Mouse (Mus musculus) cerebellum, adult 2 months (tissue): Measurements from ENCODE around the gene Osbpl5. TPM values are rescaled to one million over a fixed set of nuclear protein-coding genes. Genes with fewer than 3 reads are reported as not detected.

Experiments used
- DNase-seq, 2 experiments: peaks; one replicate each; pipeline ENCODE4 v3.0.0; 2021
- H3K27ac ChIP-seq: fragments of 200-500 bp; 2 replicates; pipeline ENCODE4 v1.5.1; 2012; ENCODE audit warnings: low read length, control low read depth, inconsistent platforms; ENCODE audit not compliant: insufficient read depth
- H3K27me3 ChIP-seq: fragments of 200-500 bp; 2 replicates; pipeline ENCODE4 v1.6.1; 2012; ENCODE audit warnings: inconsistent platforms, mild to moderate bottlenecking, low read length, moderate library complexity; ENCODE audit not compliant: control insufficient read depth, insufficient read depth
- H3K4me1 ChIP-seq: fragments of 200-500 bp; 2 replicates; pipeline ENCODE4 v1.6.1; 2011; ENCODE audit warnings: low read length; ENCODE audit not compliant: control insufficient read depth, insufficient read depth
- H3K4me3 ChIP-seq: fragments of 200-500 bp; replicated peaks from 2 replicates; pipeline ENCODE3; 2011; ENCODE audit warnings: mild to moderate bottlenecking, low read depth, low read length, control low read depth; ENCODE audit not compliant: insufficient read depth
- CTCF ChIP-seq: fragments of 200-500 bp; IDR thresholded peaks from 2 replicates; pipeline ENCODE4 v1.5.1; 2011; ENCODE audit warnings: low read depth, mild to moderate bottlenecking, control low read depth, low read length, moderate library complexity, borderline replicate concordance; ENCODE audit not compliant: insufficient read depth
- POLR2A ChIP-seq: fragments of 200-500 bp; IDR thresholded peaks from 2 replicates; pipeline ENCODE4 v1.6.1; 2011; ENCODE audit warnings: low read length, control low read depth, borderline replicate concordance; ENCODE audit not compliant: insufficient read depth
- WGBS: fragments of 180-500 bp; shearing (Covaris S2); methylation state at CpG from one replicate; pipeline ENCODE4 v1.1.7; 2018; 5-methylcytosine and 5-hydroxymethylcytosine counted together
- polyA plus RNA-seq: library from polyadenylated mRNA; depleted of rRNA; stranded (reverse); fragments of >200 nt; gene quantifications from 2 replicates; pipeline ENCODE4 v1.2.3, GENCODE M21; 2012; rRNA removed

The Osbpl5 gene
- polyA plus RNA-seq: 32.4 and 35.6 TPM in 2 replicates

DNA sequence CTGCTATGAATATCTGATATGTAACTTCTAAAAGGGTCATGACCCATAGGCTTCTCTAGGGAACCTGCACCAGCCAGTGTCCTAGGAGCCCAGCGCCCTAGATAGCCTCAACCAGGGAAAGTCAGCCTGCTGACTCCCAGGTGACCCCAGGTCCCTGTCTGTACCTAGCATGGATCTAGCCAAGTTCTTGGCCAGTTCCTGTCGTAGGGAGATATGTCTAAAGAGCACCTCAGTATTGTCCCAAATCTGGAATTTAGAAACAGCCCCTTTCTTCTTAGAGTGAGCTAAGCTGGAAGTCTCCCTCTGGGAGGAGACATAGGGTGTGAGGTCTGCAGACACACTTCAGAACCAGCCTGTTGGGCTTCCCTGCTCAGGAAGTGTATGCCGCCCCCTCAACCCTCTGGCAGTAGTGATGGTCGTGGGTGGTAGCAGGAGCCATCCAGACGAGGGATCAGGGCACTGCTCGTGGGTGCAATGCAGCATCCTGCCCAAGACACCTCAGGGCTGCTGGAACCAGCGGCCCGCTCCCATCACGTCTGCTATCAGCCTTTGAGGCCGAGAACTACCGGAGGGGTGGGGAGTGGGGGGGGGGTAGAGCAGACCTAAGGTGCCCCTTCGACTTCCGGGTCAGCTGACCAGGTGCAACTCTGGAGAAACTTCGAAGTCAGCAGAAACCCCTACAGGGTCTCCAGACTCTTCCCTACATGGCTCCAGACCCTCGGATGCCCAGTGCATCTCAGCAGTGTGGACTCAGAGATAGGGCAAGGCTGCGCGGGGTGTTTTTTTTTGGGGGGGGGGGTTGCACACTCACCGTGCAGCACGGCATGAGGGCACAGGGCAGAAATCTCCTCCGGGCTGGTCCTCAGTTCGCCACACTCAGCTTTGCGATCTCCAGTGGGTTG, at the start of gene Osbpl5:
TSS of gene Osbpl5 (minus strand) at position 861 of the 902 bp plus-strand sequence.
- Histone ChIP-seq H3K27ac (no peak within 1 kb of the TSS), H3K27me3 (no peaks in the 10 kb centered on the region; the same call in 1 of the 2 replicates), H3K4me3 (peak within 1 kb of the TSS; percentile 5), H3K4me1 (peaks cover 20% of the 10 kb centered on the region)
- TF ChIP-seq POLR2A: no peak
- no peak for TF ChIP-seq CTCF
- no peak for DNase-seq
- 26% methylated on average over 22 of the region's 22 CpGs for WGBS

DNA sequence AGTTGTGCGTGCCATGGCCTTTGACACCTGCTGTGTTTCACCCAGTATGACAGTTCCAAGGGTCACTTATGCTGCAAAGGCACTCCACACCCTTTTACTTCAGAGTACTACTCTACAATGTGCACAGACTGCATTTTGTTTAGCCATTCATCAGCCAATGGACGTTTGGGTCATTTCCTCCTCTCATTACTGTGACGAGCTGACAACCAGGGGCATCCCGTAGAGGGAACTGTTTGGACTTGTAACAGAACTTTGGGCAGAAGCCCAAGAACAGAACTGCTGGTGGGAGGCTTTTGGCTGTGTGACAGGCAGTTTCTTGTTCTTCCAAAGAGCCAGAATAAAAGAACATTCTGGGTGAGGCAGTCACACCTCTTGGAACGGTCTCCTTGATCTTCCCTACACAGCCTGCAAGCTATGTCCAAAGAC, 48.4 kb upstream of the Osbpl5 start:
- DNase-seq: peak in 1 of 2 experiments; percentile 18
- 0 out of 2 replicates have a peak, but pooled peaks cover 2% of the 10 kb centered on the region for H3K4me1 ChIP-seq
- WGBS: 37% methylated on average over 5 of the region's 5 CpGs
- no peak overlapping the region for H3K4me3 ChIP-seq
- no peak overlapping the region for H3K27ac ChIP-seq
- TF ChIP-seq POLR2A (no peak), CTCF (no peak)
- H3K27me3 ChIP-seq: no peaks in the 10 kb centered on the region; the same call in 1 of the 2 replicates

DNA sequence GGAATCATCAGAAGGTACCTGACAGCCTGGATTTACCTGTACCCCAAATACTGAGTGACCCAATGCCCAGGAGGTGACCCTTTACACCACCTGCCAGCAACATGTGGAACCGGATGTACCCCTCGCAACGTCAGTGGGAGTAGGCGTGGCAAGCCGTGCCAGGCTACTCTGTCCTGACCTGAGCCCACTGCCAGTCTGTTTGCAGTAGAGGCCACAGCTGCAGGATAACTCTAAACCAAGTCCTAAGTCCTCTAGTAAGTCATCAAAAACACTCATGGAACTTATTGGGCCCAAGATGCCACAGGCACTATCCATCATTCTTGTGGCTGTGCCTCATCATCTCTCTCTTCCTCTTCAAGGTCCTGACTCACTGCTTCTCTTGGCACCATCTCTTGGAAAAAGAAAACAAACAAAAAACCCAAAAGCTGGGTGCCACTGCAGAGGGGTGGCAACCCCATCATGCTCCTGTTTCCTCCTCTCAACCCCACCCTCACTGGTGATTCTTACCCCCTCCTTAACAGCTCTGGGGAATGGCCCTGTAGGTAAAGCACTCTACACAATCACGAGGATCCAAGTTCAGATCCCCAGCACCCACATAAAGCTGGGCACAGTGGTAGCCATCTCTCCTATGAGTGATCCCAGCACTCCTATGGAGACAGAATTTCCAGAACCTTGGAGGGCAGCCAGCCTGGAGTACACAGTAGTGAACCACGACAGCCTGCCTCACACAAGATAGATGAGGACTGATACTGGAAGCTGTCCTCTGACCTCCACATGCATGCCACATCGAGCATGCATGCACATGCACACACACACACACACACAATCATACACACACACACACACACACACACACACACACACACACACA, 44.6 kb upstream of the Osbpl5 start:
- DNase-seq: no peak
- WGBS: 84% methylated on average over 8 of the region's 8 CpGs
- Histone ChIP-seq H3K27me3 (no peaks in the 10 kb centered on the region; the same call in 1 of the 2 replicates), H3K4me3 (no peak overlapping the region), H3K27ac (no peak overlapping the region), H3K4me1 (0 out of 2 replicates have a peak, but pooled peaks cover 2% of the 10 kb centered on the region)
- TF ChIP-seq CTCF (no peak), POLR2A (no peak)

DNA sequence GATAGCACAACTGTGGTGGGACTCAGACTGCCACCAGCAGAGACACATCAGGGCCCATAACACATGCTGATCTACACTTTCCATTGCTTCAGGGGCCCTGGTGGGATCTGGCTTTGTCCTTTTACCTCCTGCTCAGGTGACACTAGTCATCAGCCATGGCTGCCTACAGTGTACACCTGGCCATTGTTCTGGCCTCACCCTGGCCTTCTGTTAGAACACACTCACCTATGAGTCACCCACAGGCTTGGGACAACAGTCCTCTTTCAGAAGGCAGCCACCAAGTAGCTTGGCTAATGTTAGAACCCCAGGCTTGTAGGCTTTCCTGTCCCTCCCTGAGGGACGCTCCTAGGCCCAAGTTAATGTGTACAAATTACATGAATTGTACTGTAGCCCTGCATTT, 44.0 kb upstream of the Osbpl5 start:
- no peaks in the 10 kb centered on the region; the same call in 1 of the 2 replicates for H3K27me3 ChIP-seq
- WGBS: 91% methylated on average over 1 of the region's 1 CpGs
- TF ChIP-seq POLR2A: no peak
- 0 out of 2 replicates have a peak, but pooled peaks cover 2% of the 10 kb centered on the region for H3K4me1 ChIP-seq
- no peak overlapping the region for H3K27ac ChIP-seq
- DNase-seq: no peak
- H3K4me3 ChIP-seq: no peak overlapping the region

DNA sequence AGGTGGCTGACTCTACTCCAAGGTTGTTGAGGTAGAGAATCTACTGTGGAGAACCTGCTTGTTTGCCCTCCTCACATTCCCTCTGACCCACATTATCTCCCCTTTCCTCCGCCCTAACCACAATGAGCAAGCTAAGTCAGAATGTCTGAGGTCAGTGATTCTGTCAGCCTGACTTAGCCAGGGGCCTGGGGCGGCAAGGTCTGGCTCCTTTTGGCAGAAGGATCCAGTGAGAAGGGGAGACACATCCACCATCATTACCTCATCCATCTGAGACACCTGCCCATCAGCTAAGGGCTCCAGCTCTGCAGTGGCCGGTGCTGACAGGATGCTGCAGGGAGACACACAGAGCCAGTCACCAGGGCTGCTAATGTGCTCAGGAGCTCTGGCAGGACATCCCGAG, 42.0 kb upstream of the Osbpl5 start:
- no peaks in the 10 kb centered on the region; the same call in 1 of the 2 replicates for H3K27me3 ChIP-seq
- 77% methylated on average over 4 of the region's 4 CpGs for whole genome bisulfite sequencing
- DNase-seq: no peak
- 0 out of 2 replicates have a peak, but pooled peaks cover 2% of the 10 kb centered on the region for H3K4me1 ChIP-seq
- H3K4me3 ChIP-seq: no peak overlapping the region
- H3K27ac ChIP-seq: no peak overlapping the region
- no peak for TF ChIP-seq CTCF
- no peak for TF ChIP-seq POLR2A

DNA sequence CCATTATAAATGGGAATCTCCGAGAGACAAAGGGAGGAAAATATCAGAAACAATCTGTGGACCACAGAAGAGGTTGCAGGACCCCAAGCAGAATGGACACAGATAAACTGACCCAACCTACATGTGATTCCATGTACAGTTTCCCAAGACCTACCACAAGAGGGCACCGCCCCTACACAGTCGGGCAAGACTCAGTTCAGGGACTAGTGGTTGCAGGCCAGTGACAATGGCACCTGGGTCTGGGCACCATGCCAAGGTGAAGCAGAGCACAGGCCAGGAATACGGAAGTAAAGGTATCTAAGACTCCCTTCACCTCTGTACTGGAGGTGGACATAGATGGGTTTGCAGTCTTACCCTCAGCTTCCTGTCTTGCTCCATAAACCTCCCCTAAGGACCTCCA, 36.3 kb upstream of the Osbpl5 start:
- TF ChIP-seq POLR2A: no peak
- TF ChIP-seq CTCF: peak; percentile 55
- WGBS: 57% methylated on average over 4 of the region's 4 CpGs
- Histone ChIP-seq H3K4me3 (no peak overlapping the region), H3K27ac (no peak overlapping the region), H3K4me1 (no peaks in the 10 kb centered on the region), H3K27me3 (no peaks in the 10 kb centered on the region; the same call in 1 of the 2 replicates)
- peak; percentile 21 to 32 for DNase-seq

DNA sequence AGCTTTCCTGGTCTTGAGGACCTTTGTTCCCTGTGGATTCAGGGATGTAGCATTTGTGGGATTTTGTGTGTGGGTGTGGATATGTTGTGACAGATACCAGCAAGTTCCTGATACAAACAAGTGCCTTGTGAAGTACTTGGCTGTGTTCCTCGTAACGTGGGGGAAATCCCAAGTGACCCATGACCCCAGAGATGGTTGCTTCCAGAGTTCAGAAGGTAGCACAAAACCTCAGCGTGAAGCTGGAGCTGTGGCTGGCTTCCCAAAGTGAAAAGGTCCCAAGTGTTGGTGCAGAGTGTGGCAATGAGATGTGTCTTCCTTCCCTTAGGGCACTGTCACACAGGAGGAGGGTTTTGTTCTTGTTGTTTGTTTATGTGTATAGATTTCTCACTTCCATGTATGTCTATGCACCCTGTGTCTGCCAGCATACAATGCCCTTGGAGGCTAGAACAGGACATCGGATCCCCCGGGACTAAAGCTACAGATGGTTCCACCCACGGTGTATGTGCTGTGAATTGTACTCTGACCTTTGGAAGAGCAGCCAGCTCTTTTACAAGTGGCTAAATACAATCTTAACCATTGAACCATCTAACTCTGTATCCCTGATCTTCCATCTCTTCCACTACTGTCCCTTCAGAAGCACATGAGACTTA, 35.7 kb upstream of the Osbpl5 start:
- TF ChIP-seq POLR2A (no peak), CTCF (no peak)
- Histone ChIP-seq H3K4me1 (no peaks in the 10 kb centered on the region), H3K27ac (no peak overlapping the region), H3K27me3 (no peaks in the 10 kb centered on the region; the same call in 1 of the 2 replicates), H3K4me3 (no peak overlapping the region)
- WGBS: 73% methylated on average over 6 of the region's 6 CpGs
- no peak for DNase-seq
